Mouse (Mus musculus): ENCODE results near the gene Nsg2.

Nsg2 gene

DNA sequence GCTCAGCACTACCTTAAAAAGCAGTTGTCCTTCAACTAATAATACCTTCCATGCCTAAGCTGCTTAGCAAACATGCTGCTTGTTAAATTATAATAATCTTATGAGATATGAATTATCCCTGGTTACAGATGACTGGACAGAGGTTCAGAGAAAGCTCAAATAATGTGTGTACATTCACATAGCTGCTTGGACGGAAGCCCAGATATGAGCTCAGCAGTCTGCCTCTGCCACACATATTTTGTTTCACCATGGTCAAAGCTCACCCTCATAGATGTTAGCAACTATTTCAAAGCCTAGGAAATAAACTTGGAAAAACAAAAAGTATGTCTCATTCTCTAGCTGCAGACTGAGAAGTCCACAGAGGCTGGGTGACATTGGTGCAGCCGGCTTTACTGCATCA lies 74.9 kb downstream of the Nsg2 start:
- no peak for DNase-seq (ENCODE audit: low read depth in 1 of 2, low spot score in 2 of 2)

DNA sequence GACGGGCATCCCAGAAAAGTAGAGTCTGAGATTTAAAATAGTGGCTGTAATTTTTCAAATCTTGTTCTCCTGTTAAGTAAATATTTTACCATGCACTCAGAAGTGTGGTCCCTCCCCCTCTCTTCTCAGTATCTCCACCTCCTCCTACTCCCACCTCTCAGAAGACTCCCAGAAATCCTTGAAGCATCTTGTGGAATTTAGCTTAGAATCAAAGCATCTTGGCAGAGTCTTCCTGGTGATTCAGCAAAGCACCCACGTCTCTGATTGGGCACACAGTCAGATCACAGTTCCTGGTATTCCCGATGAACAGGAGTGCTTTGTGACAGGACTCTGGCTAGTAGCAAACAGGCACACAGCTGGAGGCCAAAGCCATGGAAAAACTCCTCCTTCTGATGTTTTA lies 83.2 kb downstream of the Nsg2 start:
- DNase-seq (ENCODE audit: low read depth in 1 of 2, low spot score in 2 of 2): no peak

DNA sequence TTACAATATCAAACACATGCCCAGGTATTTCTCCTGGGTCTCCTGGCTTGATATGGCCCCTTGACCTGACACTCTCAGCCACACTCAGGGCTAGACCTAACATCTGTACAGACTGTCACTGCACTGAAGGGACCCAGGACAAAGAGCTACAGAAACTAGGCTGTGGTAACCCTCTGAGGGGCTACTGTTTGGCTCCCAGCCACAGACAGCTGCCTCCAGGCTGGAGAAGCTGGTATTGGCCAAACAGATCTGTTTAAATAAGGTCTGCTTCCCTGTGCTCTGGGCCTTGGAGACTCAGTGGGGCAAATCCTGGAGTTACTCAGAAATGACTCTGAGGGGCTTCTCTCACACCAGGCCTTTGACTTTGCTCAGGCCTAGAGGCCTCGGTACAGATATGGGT lies 86.3 kb downstream of the Nsg2 start:
- DNase-seq (ENCODE audit: low read depth in 1 of 2, low spot score in 2 of 2): no peak

DNA sequence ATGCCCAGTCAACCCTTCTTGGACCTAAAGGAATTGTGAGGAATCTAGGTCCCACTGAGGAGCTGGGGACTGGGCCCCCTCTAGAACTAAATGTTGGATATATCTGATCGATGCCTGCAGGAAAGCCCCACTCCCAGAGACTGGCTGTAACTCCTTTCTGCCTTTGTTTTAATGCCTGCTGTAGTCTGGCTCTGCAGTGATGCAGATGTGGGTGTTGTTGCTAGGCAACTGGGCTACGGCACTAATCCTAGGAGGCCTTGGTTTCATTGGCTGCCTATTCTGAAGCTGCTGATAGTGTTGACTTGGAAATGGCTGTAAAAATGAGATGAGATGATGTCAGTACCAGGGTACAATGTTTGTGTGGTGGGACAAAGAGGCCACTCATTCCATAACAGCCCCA lies 87.1 kb downstream of the Nsg2 start:
- no peak for DNase-seq (ENCODE audit: low read depth in 1 of 2, low spot score in 2 of 2)

DNA sequence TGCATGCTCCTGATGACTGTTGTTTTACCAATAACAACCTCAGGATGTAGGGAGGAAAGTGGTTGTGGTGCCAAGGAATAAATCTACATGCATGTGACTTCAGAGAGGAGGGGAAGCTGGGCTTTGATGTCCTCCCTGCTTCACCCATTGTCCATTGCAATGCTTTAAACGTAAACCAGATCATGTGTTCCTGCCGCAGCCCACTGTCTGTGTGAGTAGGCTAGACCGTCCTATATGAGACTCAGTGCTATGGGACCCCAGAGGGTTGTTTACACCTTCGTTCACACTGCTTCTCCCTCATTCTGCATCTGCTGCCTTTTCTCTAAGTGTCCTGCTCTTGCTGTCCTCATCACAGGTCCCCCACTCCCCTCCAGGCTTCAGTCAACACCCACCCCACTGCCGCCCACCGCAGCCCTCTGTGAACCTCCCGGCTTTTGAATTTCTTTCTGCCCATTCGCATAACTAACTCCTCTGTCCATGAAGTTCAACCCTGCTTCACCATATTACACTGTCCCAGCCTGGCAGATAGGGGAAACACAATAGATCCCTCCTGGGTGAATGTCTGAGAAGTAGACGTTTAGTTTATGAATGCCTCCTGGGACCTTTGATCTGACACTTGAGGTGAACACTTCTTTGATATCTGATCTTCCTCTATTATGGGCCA lies 87.6 kb downstream of the Nsg2 start:
- no peak for DNase-seq (ENCODE audit: low read depth in 1 of 2, low spot score in 2 of 2)

DNA sequence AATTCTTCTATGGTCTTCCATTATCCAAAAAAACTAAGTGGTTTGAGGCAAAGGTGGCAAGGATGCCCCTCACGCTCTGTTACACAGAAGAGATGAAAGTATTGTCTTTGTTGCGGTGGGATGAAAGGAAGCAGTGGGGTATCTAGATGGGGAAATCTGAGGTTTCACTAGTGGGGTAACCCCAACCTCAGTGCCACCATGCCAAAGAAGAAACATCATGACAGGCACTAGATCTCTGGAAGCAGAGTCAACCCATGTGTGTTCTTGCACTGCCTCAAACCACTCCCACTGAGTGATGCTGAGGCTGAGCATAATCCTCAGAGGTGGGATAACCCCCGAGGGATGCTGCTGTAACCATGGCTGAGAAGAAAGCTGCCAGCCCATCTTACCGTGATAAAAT lies 95.5 kb downstream of the Nsg2 start:
- DNase-seq (ENCODE audit: low read depth in 1 of 2, low spot score in 2 of 2): no peak

DNA sequence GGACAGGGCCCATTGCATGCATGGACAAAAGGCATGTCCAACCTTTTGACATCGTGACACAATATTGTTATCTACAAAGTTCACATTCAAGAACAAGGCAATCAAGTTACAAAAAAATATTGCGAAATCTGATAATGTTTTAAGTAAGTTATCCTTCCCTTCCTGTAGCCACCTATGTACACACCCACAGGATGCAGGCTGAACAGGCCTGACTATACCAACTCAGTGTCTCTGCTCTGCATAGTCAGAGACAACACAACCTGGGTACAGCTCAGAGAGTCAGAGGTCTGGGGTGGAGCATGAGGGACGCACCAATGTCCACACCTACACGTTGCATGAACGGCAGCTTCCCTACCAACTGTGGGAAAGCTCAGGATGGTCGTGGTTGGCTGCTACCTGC lies 96.1 kb downstream of the Nsg2 start:
- no peak for DNase-seq (ENCODE audit: low read depth in 1 of 2, low spot score in 2 of 2)

DNA sequence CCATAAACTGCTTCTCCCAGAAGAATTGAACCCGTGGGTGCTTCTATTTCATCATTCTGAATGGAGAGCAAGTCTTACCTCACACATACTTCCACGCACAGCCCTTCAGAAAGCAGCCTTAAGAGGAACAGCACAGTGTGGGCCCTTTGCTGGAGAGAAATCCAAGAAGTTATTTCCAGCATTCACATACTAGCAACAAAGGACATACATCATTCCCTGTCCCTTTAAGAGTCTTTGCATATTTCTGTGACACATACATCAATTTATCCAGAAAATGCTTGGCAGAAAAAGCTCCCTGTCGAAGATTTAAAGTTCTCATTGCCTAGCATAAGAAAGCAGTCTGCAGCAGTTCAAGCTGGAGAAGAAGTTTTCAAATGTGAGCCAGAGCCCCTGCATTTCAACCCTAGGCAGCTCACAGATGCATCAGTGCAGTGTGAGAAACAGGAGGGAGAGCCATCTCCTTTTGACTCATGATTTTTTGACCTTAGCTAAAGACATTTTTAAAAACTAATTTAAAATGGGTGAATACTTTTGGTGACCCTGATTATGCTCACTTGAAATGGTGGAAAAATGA lies 100.9 kb downstream of the Nsg2 start:
- no peak for DNase-seq (ENCODE audit: low read depth in 1 of 2, low spot score in 2 of 2)

DNA sequence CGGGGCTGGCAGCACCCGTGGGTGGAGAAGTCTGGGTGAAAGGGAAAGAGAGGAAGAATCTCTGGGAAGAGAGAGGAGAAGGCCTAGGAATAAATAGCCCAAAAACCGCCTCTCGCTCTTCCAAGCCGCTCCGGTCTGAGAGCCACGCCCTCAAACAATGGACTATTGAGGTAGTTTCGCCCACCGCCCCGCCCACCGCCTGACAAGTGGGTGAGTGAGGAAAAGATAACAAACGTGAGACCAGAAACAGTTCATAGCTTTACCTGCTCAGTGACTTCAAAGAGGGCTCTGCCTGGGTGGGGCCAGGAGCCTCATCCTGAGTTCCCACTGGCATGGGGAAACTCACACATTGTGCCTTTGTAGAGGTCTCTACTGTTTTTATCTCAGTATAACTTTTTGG lies 102.7 kb downstream of the Nsg2 start:
- no peak for DNase-seq (ENCODE audit: low read depth in 1 of 2, low spot score in 2 of 2)

DNA sequence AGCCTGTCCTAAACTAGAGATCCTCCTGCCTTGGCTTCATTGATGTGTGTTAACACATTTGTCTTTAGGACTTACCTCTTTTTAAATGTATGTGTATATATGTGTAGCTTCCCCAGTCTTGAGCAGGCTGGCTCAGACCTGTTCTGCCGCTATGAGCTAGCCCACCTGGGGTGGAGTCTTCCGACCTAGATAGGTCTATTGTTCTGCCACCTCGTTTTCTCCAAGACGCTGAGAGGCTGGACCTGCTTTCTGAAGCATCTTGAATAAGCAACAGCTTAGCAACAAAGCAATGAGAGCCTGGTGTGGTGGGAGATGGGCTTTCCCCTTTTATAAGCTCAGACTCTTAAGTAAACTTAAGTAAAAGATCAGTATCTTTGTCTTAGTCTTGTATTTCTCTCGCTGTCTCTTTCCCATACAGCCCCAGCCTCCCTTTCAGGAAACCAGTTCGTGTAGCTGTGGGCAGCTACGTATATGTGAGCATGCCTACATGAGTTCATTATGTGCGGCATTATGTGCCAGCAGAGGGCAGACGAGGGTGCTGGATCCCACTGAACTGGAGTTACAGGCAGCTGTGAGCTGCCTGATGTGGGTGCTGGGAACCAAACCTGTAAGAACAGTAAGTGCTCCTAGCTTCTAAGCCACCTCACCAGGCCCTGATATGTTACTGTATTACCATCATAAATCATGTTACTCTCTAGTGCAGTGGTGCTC lies 104.3 kb downstream of the Nsg2 start:
- no peak for DNase-seq (ENCODE audit: low read depth in 1 of 2, low spot score in 2 of 2)

DNA sequence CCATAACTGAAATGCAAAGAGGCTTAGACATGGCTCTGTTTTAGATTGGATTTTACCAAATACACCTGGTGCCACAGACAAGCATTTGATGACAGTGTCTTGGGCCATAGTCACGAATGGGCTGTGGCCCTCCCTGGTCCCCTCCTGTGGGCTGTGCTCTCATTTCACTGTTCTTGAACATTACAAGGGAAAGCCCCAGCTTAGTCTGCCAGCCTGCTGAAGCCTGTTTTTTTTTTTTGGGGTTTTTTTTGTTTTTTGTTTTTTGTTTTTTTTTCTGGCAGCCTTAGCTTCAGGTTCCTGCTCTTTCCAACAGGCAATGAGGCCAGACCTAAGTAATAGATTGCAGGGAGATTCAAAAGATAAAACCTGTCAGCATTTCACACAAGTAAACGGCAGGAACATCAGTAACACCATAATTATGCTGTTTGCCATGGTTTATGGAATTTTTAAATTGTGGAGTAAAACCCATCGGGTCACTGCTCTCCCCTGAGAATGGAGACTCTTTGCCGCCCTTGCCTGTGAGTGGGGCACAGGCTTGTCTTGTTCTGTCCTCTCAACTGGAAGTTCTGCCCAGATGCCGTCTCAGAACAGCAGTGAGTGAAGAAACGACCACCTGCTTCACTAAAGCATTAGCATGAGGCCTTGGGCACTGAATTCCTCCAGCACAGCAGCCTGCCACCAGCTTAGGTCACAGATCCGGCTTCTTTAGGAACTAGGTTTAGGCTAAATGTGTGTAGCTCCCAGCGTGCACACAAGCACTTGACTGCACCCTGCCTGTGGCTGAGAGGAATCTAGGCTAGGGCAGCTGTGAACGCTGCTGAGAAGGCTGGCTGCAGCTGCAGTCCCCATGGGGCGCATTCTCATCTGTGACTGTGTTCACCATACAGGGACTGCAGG lies 105.7 kb downstream of the Nsg2 start:
- no peak for DNase-seq (ENCODE audit: low read depth in 1 of 2, low spot score in 2 of 2)

DNA sequence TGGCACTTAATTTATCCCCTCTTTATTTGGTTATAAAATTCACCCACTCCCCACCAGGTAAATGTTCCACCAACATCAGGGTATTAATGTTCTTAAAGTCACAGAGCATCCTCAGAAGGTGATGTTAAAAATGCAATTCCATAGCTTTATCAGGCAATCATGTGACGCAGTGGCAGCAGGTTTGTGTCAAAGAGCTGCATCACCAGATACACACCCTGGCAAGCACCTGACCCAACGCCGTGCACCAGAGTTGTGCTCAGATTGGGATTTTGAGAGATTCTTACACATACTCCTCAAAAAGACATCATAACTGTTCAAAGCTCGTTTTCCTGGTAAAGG lies 106.4 kb downstream of the Nsg2 start:
- DNase-seq (ENCODE audit: low read depth in 1 of 2, low spot score in 2 of 2): no peak

DNA sequence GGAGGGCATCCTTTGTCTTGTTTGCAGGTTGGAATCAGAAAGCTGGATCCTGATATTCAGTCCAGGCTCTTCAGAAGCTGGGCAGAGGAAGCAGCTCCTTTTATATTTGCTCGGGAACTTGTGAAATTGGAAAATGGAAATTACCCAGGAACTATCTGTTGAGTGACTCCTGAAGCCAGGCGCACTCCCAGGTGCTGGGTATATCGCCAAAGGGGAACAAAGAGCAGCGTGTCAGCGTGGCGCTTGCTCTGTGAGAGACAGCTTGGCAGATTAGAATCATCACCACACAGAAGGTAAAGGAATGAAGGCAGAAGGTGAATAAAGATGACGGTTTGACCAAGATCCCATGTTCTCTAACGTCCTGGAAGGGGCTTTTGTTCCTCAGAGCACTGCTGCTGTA lies 108.2 kb downstream of the Nsg2 start:
- DNase-seq (ENCODE audit: low read depth in 1 of 2, low spot score in 2 of 2): no peak
